9 mouse cellular contexts compared by ENCODE assay signal in genomic region chr7:127308887-127309286, GRCm38 (mm10). TPM values are rescaled to one million over a fixed set of nuclear protein-coding genes. Genes with fewer than 3 reads are reported as not detected.
DNase-seq lines count a peak whose midpoint lies in the region; ATAC-seq lines count a peak whose summit lies in the region.
"Had no signal": no experiment of that assay in that cellular context is flagged by ENCODE, and none has a peak within 500 bp of the region (broad histone marks: within the 10 kb centered on the region; RNA-seq: fewer than 3 reads in every experiment).

No protein-coding gene starts in this region.

- H3K27ac ChIP-seq in embryonic facial prominence, embryonic 14.5 days (replicated peaks; ENCODE audit: low read depth, low read length): no peak overlapping the region
- H3K27ac ChIP-seq in liver, embryonic 13.5 days: no peak overlapping the region
- H3K27ac ChIP-seq: hindbrain, embryonic 15.5 days had no signal

- ATAC-seq in cerebellum, adult (ENCODE audit: insufficient number of reproducible peaks, low FRiP score, low TSS enrichment): no peak
- no peak for ATAC-seq in embryonic facial prominence, embryonic 14.5 days (ENCODE audit: low read depth)
- no peak for ATAC-seq in liver, embryonic 13.5 days (ENCODE audit: low read depth)

- H3K9ac ChIP-seq in embryonic facial prominence, embryonic 14.5 days (ENCODE audit: low read depth, low read length): no peak overlapping the region
- no peak overlapping the region for H3K9ac ChIP-seq in liver, embryonic 13.5 days
- H3K9ac ChIP-seq: hindbrain, embryonic 15.5 days had no signal

- H3K9me3 ChIP-seq in embryonic facial prominence, embryonic 14.5 days (ENCODE audit: control insufficient read depth, low read length): no peaks in the 10 kb centered on the region
- H3K9me3 ChIP-seq in liver, embryonic 13.5 days (replicated peaks): no peaks in the 10 kb centered on the region
- H3K9me3 ChIP-seq: hindbrain, embryonic 15.5 days had no signal

- H3K36me3 ChIP-seq in embryonic facial prominence, embryonic 14.5 days (ENCODE audit: control insufficient read depth, insufficient read depth, low read length): no peaks in the 10 kb centered on the region
- H3K36me3 ChIP-seq in liver, embryonic 13.5 days: no peaks in the 10 kb centered on the region
- H3K36me3 ChIP-seq: hindbrain, embryonic 15.5 days had no signal

- H3K4me2 ChIP-seq in embryonic facial prominence, embryonic 14.5 days (ENCODE audit: low read depth, low read length): no peak overlapping the region
- no peak overlapping the region for H3K4me2 ChIP-seq in liver, embryonic 13.5 days
- H3K4me2 ChIP-seq: hindbrain, embryonic 15.5 days had no signal

- no peaks in the 10 kb centered on the region for H3K27me3 ChIP-seq in embryonic facial prominence, embryonic 14.5 days (replicated peaks; ENCODE audit: control insufficient read depth, insufficient read depth, low read length)
- H3K27me3 ChIP-seq in liver, embryonic 13.5 days: no peaks in the 10 kb centered on the region
- H3K27me3 ChIP-seq: hindbrain, embryonic 15.5 days had no signal

- DNase-seq in cerebellum, adult 11 months: peak; percentile 39
- peak; percentile 85 for DNase-seq in 3T3-L1 (ENCODE audit: low read depth, low spot score)
- peak; percentile 71 for DNase-seq in adrenal gland, postnatal 14 days
- DNase-seq in embryonic facial prominence, embryonic 14.5 days (ENCODE audit: low spot score): peak; percentile 71
- peak; percentile 78 for DNase-seq in kidney, adult 9 months
- peak; percentile 34 for DNase-seq in liver, embryonic 13.5 days
- DNase-seq in right cerebral cortex, postnatal 10 days (ENCODE audit: low spot score in 2 of 2): peak; percentile 73 to 78

- no peak overlapping the region for H3K4me3 ChIP-seq in embryonic facial prominence, embryonic 14.5 days (ENCODE audit: low read depth, low read length)
- no peak overlapping the region for H3K4me3 ChIP-seq in liver, embryonic 13.5 days (replicated peaks)
- H3K4me3 ChIP-seq: hindbrain, embryonic 15.5 days had no signal

- no peaks in the 10 kb centered on the region for H3K4me1 ChIP-seq in embryonic facial prominence, embryonic 14.5 days (ENCODE audit: control insufficient read depth, insufficient read depth, low read length)
- no peaks in the 10 kb centered on the region for H3K4me1 ChIP-seq in liver, embryonic 13.5 days (replicated peaks)
- H3K4me1 ChIP-seq: hindbrain, embryonic 15.5 days had no signal

- WGBS in embryonic facial prominence, embryonic 14.5 days: 74% methylated on average over 4 of the region's 4 CpGs
- 68% methylated on average over 4 of the region's 4 CpGs for WGBS in liver, embryonic 13.5 days (ENCODE audit: insufficient replicate concordance)

RNA-seq across cellular contexts. Expression of gene Itgal, which starts 12.8 kb away (rescaled TPM):
- 2.2 and 8.8 TPM in 2 replicates for total RNA-seq in adrenal gland, postnatal 14 days (2021)
- polyA plus RNA-seq in embryonic facial prominence, embryonic 14.5 days (2014; fragmentation: Nextera tagmentation; extraction: Ambion mirVana): 1.2 and 1.7 TPM in 2 replicates
- polyA plus RNA-seq in liver, embryonic 13.5 days (2015; fragmentation: Nextera tagmentation; extraction: Ambion mirVana): 4.1 and 5.2 TPM in 2 replicates

RNA-seq across cellular contexts. Expression of gene Sephs2, which starts 35.0 kb away (rescaled TPM):
- total RNA-seq in adrenal gland, postnatal 14 days (2021): 147 and 187 TPM in 2 replicates
- polyA plus RNA-seq in embryonic facial prominence, embryonic 14.5 days (2014; fragmentation: Nextera tagmentation; extraction: Ambion mirVana): 59.6 and 62.2 TPM in 2 replicates
- polyA plus RNA-seq in liver, embryonic 13.5 days (2015; fragmentation: Nextera tagmentation; extraction: Ambion mirVana): 138 and 169 TPM in 2 replicates

RNA-seq across cellular contexts. Expression of gene Zfp768, which starts 36.5 kb away (rescaled TPM):
- total RNA-seq in adrenal gland, postnatal 14 days (2021): 31.2 and 33.3 TPM in 2 replicates
- 5.2 and 5.9 TPM in 2 replicates for polyA plus RNA-seq in embryonic facial prominence, embryonic 14.5 days (2014; fragmentation: Nextera tagmentation; extraction: Ambion mirVana)
- polyA plus RNA-seq in liver, embryonic 13.5 days (2015; fragmentation: Nextera tagmentation; extraction: Ambion mirVana): 3.1 and 3.5 TPM in 2 replicates

RNA-seq across cellular contexts. Expression of gene Dctpp1, which starts 48.4 kb away (rescaled TPM):
- total RNA-seq in adrenal gland, postnatal 14 days (2021): 48.3 and 57.5 TPM in 2 replicates
- 154 and 157 TPM in 2 replicates for polyA plus RNA-seq in embryonic facial prominence, embryonic 14.5 days (2014; fragmentation: Nextera tagmentation; extraction: Ambion mirVana)
- 134 and 136 TPM in 2 replicates for polyA plus RNA-seq in liver, embryonic 13.5 days (2015; fragmentation: Nextera tagmentation; extraction: Ambion mirVana)

Comparison
In these comparisons a context has a peak if more than half of its experiments do, and no peak if none do; other contexts are left out.
1. DNase-seq: peak in every context shown above with its lines; median percentile 85 in 3T3-L1; 78 in kidney, adult 9 months; 76 in right cerebral cortex, postnatal 10 days; 71 in adrenal gland, postnatal 14 days; 71 in embryonic facial prominence, embryonic 14.5 days; 39 in cerebellum, adult 11 months; 34 in liver, embryonic 13.5 days.